Mouse (Mus musculus) R1 (cell line): Measurements from ENCODE around the gene Utp14a.

ENCODE experiments used
- DNase-seq: peaks from one replicate; pipeline ENCODE4 v3.0.0-alpha.2; 2018; ENCODE audit warnings: low read depth, low spot score

Utp14a gene

DNA sequence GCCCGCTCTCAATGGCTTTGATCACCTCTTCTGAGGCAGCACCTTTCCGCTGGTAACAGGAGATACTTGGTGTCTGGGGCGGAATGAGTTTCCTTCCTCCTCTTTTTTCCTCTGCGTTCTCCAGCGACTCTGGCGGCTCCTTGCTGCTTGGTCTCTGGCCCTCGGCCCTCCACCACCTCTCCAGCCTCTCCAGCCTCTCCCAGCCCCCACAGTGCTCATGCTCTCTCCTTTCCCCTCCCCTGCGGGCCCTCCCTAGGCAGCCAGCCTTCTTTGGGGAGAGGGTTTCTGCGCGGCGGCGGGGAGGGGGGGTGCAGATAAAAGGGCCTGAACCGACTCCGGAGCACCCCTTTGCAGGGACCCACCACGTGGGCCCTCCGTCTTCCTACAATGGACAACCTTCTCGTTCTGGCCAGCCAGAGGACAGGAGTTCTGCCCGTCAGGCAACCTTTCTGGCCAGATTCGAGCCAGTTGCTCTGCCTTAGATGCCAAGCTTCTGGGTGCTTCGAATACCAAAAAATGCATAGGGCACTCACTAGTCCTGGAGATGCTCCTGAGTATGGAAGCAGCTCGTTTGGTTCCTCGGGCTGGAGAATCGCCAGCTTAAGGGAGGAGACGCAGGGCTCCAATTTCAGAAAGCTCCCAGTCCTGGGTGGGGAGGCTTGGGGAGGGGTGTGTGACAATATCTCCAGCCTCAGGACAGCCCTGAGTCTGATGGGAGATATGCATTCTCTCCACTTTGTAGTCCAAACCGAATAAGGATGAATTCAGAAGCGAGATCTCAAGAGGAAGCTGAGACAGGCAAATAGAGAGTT lies 54.2 kb downstream of the Utp14a start:
- no peak for DNase-seq

DNA sequence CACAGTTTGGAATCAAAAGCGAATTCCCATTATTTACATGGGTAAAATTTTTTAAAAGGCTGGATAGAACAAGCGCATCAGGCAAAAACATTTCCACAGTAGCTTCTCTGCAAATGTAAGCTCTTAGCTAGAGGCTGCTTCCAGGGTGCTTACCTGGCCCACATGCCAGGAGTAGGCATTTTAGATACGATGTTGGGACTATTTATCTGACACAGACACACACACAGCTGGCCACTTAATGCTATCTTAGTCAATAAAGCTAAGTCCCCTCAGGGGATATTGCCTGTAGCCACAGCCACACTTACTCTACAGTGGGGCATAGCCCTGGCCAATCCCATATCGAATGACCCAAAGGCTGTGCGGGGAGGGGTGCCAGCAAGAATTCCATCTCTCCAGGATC lies 55.1 kb downstream of the Utp14a start:
- DNase-seq, result no peak

DNA sequence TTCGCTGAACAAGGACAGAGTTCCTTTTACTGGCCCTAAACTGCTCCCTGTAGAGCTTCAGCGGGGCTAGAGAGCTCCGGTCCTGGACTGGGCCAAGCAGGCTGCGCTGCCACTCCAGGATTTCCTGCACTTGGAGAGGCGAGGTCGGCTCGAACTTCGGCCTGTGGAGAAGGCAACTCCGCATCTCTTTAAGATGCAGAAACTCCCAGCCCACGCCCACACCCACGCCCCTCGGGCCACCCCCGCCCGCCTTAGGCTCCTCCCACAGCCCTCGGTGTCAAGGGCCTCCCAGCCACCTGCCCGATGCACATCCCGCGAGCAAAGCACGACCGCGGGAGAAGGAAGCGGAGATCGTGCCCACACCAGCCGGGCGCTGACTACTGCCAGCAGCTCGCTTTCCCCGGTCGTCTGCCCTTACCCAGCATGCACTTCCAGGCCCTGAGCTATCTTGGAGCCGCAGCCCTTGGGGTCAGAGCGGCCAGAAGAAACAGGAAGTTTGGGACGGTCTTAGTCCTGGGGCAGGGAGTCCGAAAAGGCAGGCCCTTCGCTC lies 57.9 kb downstream of the Utp14a start:
- DNase-seq, result peak; percentile 89

GRCm38 (mm10) chrX:48317444-48317843 lies 60.8 kb downstream of the Utp14a start:
- no peak for DNase-seq

GRCm38 (mm10) chrX:48318194-48318593 lies 61.5 kb downstream of the Utp14a start:
- peak; percentile 40 for DNase-seq
